Mouse (Mus musculus) ES-Bruce4 (cell line): ENCODE results near the gene Klk1b5. TPM values are rescaled to one million over a fixed set of nuclear protein-coding genes. Genes with fewer than 3 reads are reported as not detected.
"Not testable (repeated sequence)": the region's sequence is repeated elsewhere in the genome, so short reads cannot be mapped to it uniquely, and the experiment has no call there.

ENCODE experiments used
- H3K27ac ChIP-seq: 2 replicates; pipeline ENCODE4 v1.5.1; 2012; ENCODE audit warnings: low read length, inconsistent platforms; ENCODE audit not compliant: insufficient read depth
- H3K27me3 ChIP-seq: 2 replicates; pipeline ENCODE4 v1.6.1; 2012; ENCODE audit warnings: mild to moderate bottlenecking, low read length, inconsistent platforms; ENCODE audit not compliant: control insufficient read depth, poor library complexity, insufficient read depth, severe bottlenecking
- H3K36me3 ChIP-seq: 2 replicates; pipeline ENCODE4 v1.6.1; 2012; ENCODE audit warnings: inconsistent platforms, mild to moderate bottlenecking, low read length, moderate library complexity; ENCODE audit not compliant: control insufficient read depth, poor library complexity, insufficient read depth, severe bottlenecking
- H3K4me1 ChIP-seq: one replicate; pipeline ENCODE4 v1.8.1; 2011; ENCODE audit warnings: low read length; ENCODE audit not compliant: control insufficient read depth, insufficient read depth
- H3K4me3 ChIP-seq: 2 replicates; pipeline ENCODE4 v1.5.1; 2011; ENCODE audit warnings: low read depth, mild to moderate bottlenecking, low read length
- H3K9ac ChIP-seq: 2 replicates; pipeline ENCODE4 v1.6.1; 2012; ENCODE audit warnings: low read depth, mild to moderate bottlenecking, inconsistent platforms; ENCODE audit not compliant: poor library complexity, severe bottlenecking
- H3K9me3 ChIP-seq: replicated peaks from 2 replicates; pipeline ENCODE4 v1.6.1; 2012; ENCODE audit warnings: mild to moderate bottlenecking, low read length, inconsistent platforms; ENCODE audit not compliant: control insufficient read depth, poor library complexity, insufficient read depth, severe bottlenecking
- CTCF ChIP-seq: IDR thresholded peaks from one replicate; pipeline ENCODE4 v1.8.1; 2011; ENCODE audit warnings: low read depth, low read length
- EP300 ChIP-seq: IDR thresholded peaks from 2 replicates; pipeline ENCODE4 v1.6.1; 2011; ENCODE audit warnings: low read depth, low read length; ENCODE audit not compliant: insufficient read depth
- POLR2A ChIP-seq: IDR thresholded peaks from one replicate; pipeline ENCODE4 v1.8.1; 2011; ENCODE audit warnings: low read length; ENCODE audit not compliant: insufficient read depth
- polyA plus RNA-seq: library from polyadenylated mRNA; stranded (reverse); fragments of >200 nt; gene quantifications from 2 replicates; pipeline ENCODE4 v1.2.4, GENCODE M21; 2011; ENCODE audit warnings: low read depth; ENCODE audit not compliant: missing spikeins, insufficient read depth, insufficient read length

The Klk1b5 gene
- polyA plus RNA-seq, 1 experiment, result not detected

- Histone ChIP-seq H3K27me3 (no peaks in the 10 kb centered on the region), H3K36me3 (peaks cover 43% of the 10 kb centered on the region), H3K27ac (no peak overlapping the region), H3K4me3 (no peak overlapping the region), H3K9ac (no peak overlapping the region), H3K9me3 (no peaks in the 10 kb centered on the region), H3K4me1 (no peaks in the 10 kb centered on the region)
- TF ChIP-seq CTCF (no peak), EP300 (no peak), POLR2A (no peak)
Observed at GRCm38 (mm10) chr7:44249248-44249647, 33.5 kb downstream of the Klk1b5 start.

- H3K27ac ChIP-seq, H3K27me3 ChIP-seq, H3K9ac ChIP-seq, H3K9me3 ChIP-seq, H3K4me1 ChIP-seq, H3K4me3 ChIP-seq: not testable (repeated sequence)
- H3K36me3 ChIP-seq, result peaks cover 43% of the 10 kb centered on the region
Observed at GRCm38 (mm10) chr7:44250732-44251275, 35.1 kb downstream of the Klk1b5 start.

GRCm38 (mm10) chr7:44253023-44253616, 37.4 kb downstream of the Klk1b5 start:
- no peak overlapping the region for H3K4me3 ChIP-seq

GRCm38 (mm10) chr7:44254930-44255329, 39.2 kb downstream of the Klk1b5 start:
- no peaks in the 10 kb centered on the region for H3K4me1 ChIP-seq
- TF ChIP-seq EP300, result no peak
- TF ChIP-seq CTCF, result no peak
- TF ChIP-seq POLR2A, result no peak
- no peak overlapping the region for H3K4me3 ChIP-seq
- H3K9me3 ChIP-seq, result no peaks in the 10 kb centered on the region
- no peak overlapping the region for H3K27ac ChIP-seq
- no peaks in the 10 kb centered on the region for H3K27me3 ChIP-seq
- H3K9ac ChIP-seq, result no peak overlapping the region
- H3K36me3 ChIP-seq, result peaks cover 19% of the 10 kb centered on the region

More at GRCm38 (mm10) chr7:44253023-44253616, 37.4 kb downstream of the Klk1b5 start:
- H3K9me3 ChIP-seq, result no peaks in the 10 kb centered on the region
- H3K4me1 ChIP-seq, result no peaks in the 10 kb centered on the region
- no peak for TF ChIP-seq POLR2A
- TF ChIP-seq EP300, result no peak
- no peak for TF ChIP-seq CTCF
- H3K27ac ChIP-seq, result no peak overlapping the region
- H3K27me3 ChIP-seq, result no peaks in the 10 kb centered on the region
- H3K36me3 ChIP-seq, result peaks cover 36% of the 10 kb centered on the region
- no peak overlapping the region for H3K9ac ChIP-seq

GRCm38 (mm10) chr7:44257278-44257677, 41.5 kb downstream of the Klk1b5 start, which contains the start of gene Acp4:
TSS of gene Acp4 (minus strand) at chr7:44257378.
- Histone ChIP-seq H3K4me1 (no peaks in the 10 kb centered on the region), H3K27me3 (no peaks in the 10 kb centered on the region), H3K27ac (no peak within 1 kb of the TSS), H3K4me3 (no peak within 1 kb of the TSS), H3K9ac (no peak within 1 kb of the TSS), H3K36me3 (peaks cover 1% of the 10 kb centered on the region; the same call in 1 of the 2 replicates), H3K9me3 (no peaks in the 10 kb centered on the region)
- TF ChIP-seq CTCF (no peak), EP300 (no peak), POLR2A (no peak)

GRCm38 (mm10) chr7:44260410-44260809, 44.7 kb downstream of the Klk1b5 start:
- no peaks in the 10 kb centered on the region for H3K27me3 ChIP-seq
- H3K4me1 ChIP-seq, result no peaks in the 10 kb centered on the region
- H3K27ac ChIP-seq, result no peak overlapping the region
- no peaks in the 10 kb centered on the region for H3K36me3 ChIP-seq
- no peak overlapping the region for H3K4me3 ChIP-seq
- TF ChIP-seq CTCF, result no peak
- no peaks in the 10 kb centered on the region for H3K9me3 ChIP-seq
- no peak overlapping the region for H3K9ac ChIP-seq
